Mouse (Mus musculus): ENCODE results near the gene S100pbp. TPM values are rescaled to one million over a fixed set of nuclear protein-coding genes. Genes with fewer than 3 reads are reported as not detected.
A peak's percentile ranks its signal among the peaks of the same experiment; 100 is the strongest.

The S100pbp gene
- polyA plus RNA-seq, 1 experiment from 2014 or later, result 12.6 TPM

GRCm38 (mm10) chr4:129142439-129143045 lies 47.0 kb downstream of the S100pbp start:
- Histone ChIP-seq H3K4me2 (ENCODE audit: low read depth, low read length) (no peak overlapping the region), H3K9ac (ENCODE audit: low read depth, low read length) (no peak overlapping the region), H3K4me1 (ENCODE audit: control insufficient read depth, insufficient read depth, low read length) (peaks cover 25% of the 10 kb centered on the region), H3K36me3 (ENCODE audit: control insufficient read depth, insufficient read depth, low read length) (0 out of 2 replicates have a peak, but pooled peaks cover 4% of the 10 kb centered on the region), H3K9me3 (ENCODE audit: control insufficient read depth, low read length) (no peaks in the 10 kb centered on the region), H3K27me3 (replicated peaks; ENCODE audit: control insufficient read depth, insufficient read depth, low read length) (0 out of 2 replicates have a peak, but pooled peaks cover 2% of the 10 kb centered on the region), H3K4me3 (ENCODE audit: low read depth, low read length) (no peak overlapping the region), H3K27ac (replicated peaks; ENCODE audit: low read depth, low read length) (no peak overlapping the region)
- DNase-seq (ENCODE audit: low spot score) (no peak), ATAC-seq (ENCODE audit: low read depth) (no peak)
- 86% methylated on average over 11 of the region's 11 CpGs for WGBS

- H3K27me3 ChIP-seq (replicated peaks; ENCODE audit: control insufficient read depth, insufficient read depth, low read length), result 0 out of 2 replicates have a peak, but pooled peaks cover 3% of the 10 kb centered on the region
- H3K4me1 ChIP-seq (ENCODE audit: control insufficient read depth, insufficient read depth, low read length), result peaks cover 25% of the 10 kb centered on the region
- DNase-seq (ENCODE audit: low spot score), result no peak
- no peak overlapping the region for H3K4me3 ChIP-seq (ENCODE audit: low read depth, low read length)
- WGBS, result 72% methylated on average over 17 of the region's 17 CpGs
- no peak overlapping the region for H3K27ac ChIP-seq (replicated peaks; ENCODE audit: low read depth, low read length)
- ATAC-seq (ENCODE audit: low read depth), result no peak
- no peaks in the 10 kb centered on the region for H3K9me3 ChIP-seq (ENCODE audit: control insufficient read depth, low read length)
- no peak overlapping the region for H3K4me2 ChIP-seq (ENCODE audit: low read depth, low read length)
- 0 out of 2 replicates have a peak, but pooled peaks cover 4% of the 10 kb centered on the region for H3K36me3 ChIP-seq (ENCODE audit: control insufficient read depth, insufficient read depth, low read length)
- H3K9ac ChIP-seq (ENCODE audit: low read depth, low read length), result peak overlapping the region; percentile 28; the same call in 1 of the 2 replicates
Observed at GRCm38 (mm10) chr4:129141560-129142438, 47.7 kb downstream of the S100pbp start.

GRCm38 (mm10) chr4:129140808-129141207 lies 48.7 kb downstream of the S100pbp start:
- Histone ChIP-seq H3K9ac (ENCODE audit: low read depth, low read length) (no peak overlapping the region), H3K4me1 (ENCODE audit: control insufficient read depth, insufficient read depth, low read length) (peaks cover 25% of the 10 kb centered on the region), H3K4me2 (ENCODE audit: low read depth, low read length) (no peak overlapping the region), H3K36me3 (ENCODE audit: control insufficient read depth, insufficient read depth, low read length) (0 out of 2 replicates have a peak, but pooled peaks cover 4% of the 10 kb centered on the region), H3K27ac (replicated peaks; ENCODE audit: low read depth, low read length) (no peak overlapping the region), H3K4me3 (ENCODE audit: low read depth, low read length) (no peak overlapping the region), H3K27me3 (replicated peaks; ENCODE audit: control insufficient read depth, insufficient read depth, low read length) (peaks cover 10% of the 10 kb centered on the region), H3K9me3 (ENCODE audit: control insufficient read depth, low read length) (no peaks in the 10 kb centered on the region)
- ATAC-seq (ENCODE audit: low read depth) (no peak), DNase-seq (ENCODE audit: low spot score) (no peak)
- 73% methylated on average over 4 of the region's 4 CpGs for WGBS

- 94% methylated on average over 5 of the region's 5 CpGs for WGBS
- Histone ChIP-seq H3K27me3 (replicated peaks; ENCODE audit: control insufficient read depth, insufficient read depth, low read length) (peaks cover 19% of the 10 kb centered on the region), H3K4me2 (ENCODE audit: low read depth, low read length) (no peak overlapping the region), H3K27ac (replicated peaks; ENCODE audit: low read depth, low read length) (no peak overlapping the region), H3K4me3 (ENCODE audit: low read depth, low read length) (no peak overlapping the region), H3K9ac (ENCODE audit: low read depth, low read length) (no peak overlapping the region), H3K36me3 (ENCODE audit: control insufficient read depth, insufficient read depth, low read length) (0 out of 2 replicates have a peak, but pooled peaks cover 4% of the 10 kb centered on the region), H3K4me1 (ENCODE audit: control insufficient read depth, insufficient read depth, low read length) (peaks cover 19% of the 10 kb centered on the region), H3K9me3 (ENCODE audit: control insufficient read depth, low read length) (no peaks in the 10 kb centered on the region)
- DNase-seq (ENCODE audit: low spot score), result no peak
- no peak for ATAC-seq (ENCODE audit: low read depth)
Observed at GRCm38 (mm10) chr4:129139642-129140041, 49.9 kb downstream of the S100pbp start.

GRCm38 (mm10) chr4:129137392-129138321 lies 51.9 kb downstream of the S100pbp start:
- H3K4me1 ChIP-seq (ENCODE audit: control insufficient read depth, insufficient read depth, low read length), result peaks cover 10% of the 10 kb centered on the region
- no peaks in the 10 kb centered on the region for H3K9me3 ChIP-seq (ENCODE audit: control insufficient read depth, low read length)
- H3K36me3 ChIP-seq (ENCODE audit: control insufficient read depth, insufficient read depth, low read length), result 0 out of 2 replicates have a peak, but pooled peaks cover 1% of the 10 kb centered on the region
- WGBS, result 46% methylated on average over 14 of the region's 14 CpGs
- H3K9ac ChIP-seq (ENCODE audit: low read depth, low read length), result peak overlapping the region; percentile 76
- H3K27me3 ChIP-seq (replicated peaks; ENCODE audit: control insufficient read depth, insufficient read depth, low read length), result peaks cover 19% of the 10 kb centered on the region
- ATAC-seq (ENCODE audit: low read depth) (no peak), DNase-seq (ENCODE audit: low spot score) (no peak)
- H3K27ac ChIP-seq (replicated peaks; ENCODE audit: low read depth, low read length), result no peak overlapping the region
- peak overlapping the region; percentile 94 for H3K4me2 ChIP-seq (ENCODE audit: low read depth, low read length)
- peak overlapping the region; percentile 57 for H3K4me3 ChIP-seq (ENCODE audit: low read depth, low read length)

- Histone ChIP-seq H3K9ac (ENCODE audit: low read depth, low read length) (peak within 1 kb of the TSS; percentile 76), H3K27me3 (replicated peaks; ENCODE audit: control insufficient read depth, insufficient read depth, low read length) (peaks cover 19% of the 10 kb centered on the region), H3K9me3 (ENCODE audit: control insufficient read depth, low read length) (no peaks in the 10 kb centered on the region), H3K4me1 (ENCODE audit: control insufficient read depth, insufficient read depth, low read length) (peaks cover 6% of the 10 kb centered on the region), H3K36me3 (ENCODE audit: control insufficient read depth, insufficient read depth, low read length) (no peaks in the 10 kb centered on the region), H3K27ac (replicated peaks; ENCODE audit: low read depth, low read length) (no peak within 1 kb of the TSS; the same call in none of the 2 replicates), H3K4me2 (ENCODE audit: low read depth, low read length) (peak within 1 kb of the TSS; percentile 94), H3K4me3 (ENCODE audit: low read depth, low read length) (peak within 1 kb of the TSS; percentile 57)
- no peak for DNase-seq (ENCODE audit: low spot score)
- 5% methylated on average over 4 of the region's 80 CpGs for WGBS
- no peak for ATAC-seq (ENCODE audit: low read depth)
Observed at GRCm38 (mm10) chr4:129136579-129137391, 52.7 kb downstream of the S100pbp start, which contains the start of gene Fndc5. Fndc5 (plus strand) TSS chr4:129136999.

- ATAC-seq (ENCODE audit: low read depth), result no peak
- Histone ChIP-seq H3K4me1 (ENCODE audit: control insufficient read depth, insufficient read depth, low read length) (peaks cover under 1% of the 10 kb centered on the region; the same call in 1 of the 2 replicates), H3K27me3 (replicated peaks; ENCODE audit: control insufficient read depth, insufficient read depth, low read length) (peaks cover 19% of the 10 kb centered on the region), H3K9me3 (ENCODE audit: control insufficient read depth, low read length) (no peaks in the 10 kb centered on the region), H3K27ac (replicated peaks; ENCODE audit: low read depth, low read length) (no peak overlapping the region), H3K9ac (ENCODE audit: low read depth, low read length) (peak overlapping the region; percentile 76), H3K36me3 (ENCODE audit: control insufficient read depth, insufficient read depth, low read length) (no peaks in the 10 kb centered on the region), H3K4me2 (ENCODE audit: low read depth, low read length) (peak overlapping the region; percentile 94), H3K4me3 (ENCODE audit: low read depth, low read length) (peak overlapping the region; percentile 57)
- no peak for DNase-seq (ENCODE audit: low spot score)
- 26% methylated on average over 9 of the region's 9 CpGs for WGBS
Observed at GRCm38 (mm10) chr4:129136189-129136578, 53.3 kb downstream of the S100pbp start.

Measured in embryonic facial prominence, embryonic 14.5 days (tissue).